Mouse (Mus musculus) left cerebral cortex, adult 2 months (tissue): ENCODE measurements at regions not wholly inside any gene's neighbourhood (a gene's known extent, or its start where the extent isn't known, plus 50 kb on each side); places are given as distances from the start of the nearest gene placed in this dataset.

Experiments used
- DNase-seq, 2 experiments: peaks; one replicate each; pipeline ENCODE4 v3.0.0; 2021 to 2022; ENCODE audit warnings: low spot score in 2 of 2, mixed read lengths in 1 of 2; ENCODE audit errors: extremely low spot score in 1 of 2
- H3K27ac ChIP-seq: fragments of 200-600 bp; 2 replicates; pipeline ENCODE4 v1.8.1; 2022
- H3K4me3 ChIP-seq: fragments of 200-600 bp; 2 replicates; pipeline ENCODE4 v1.8.1; 2022
- CTCF ChIP-seq: fragments of 200-600 bp; IDR thresholded peaks from 2 replicates; pipeline ENCODE4 v1.8.1; 2022; ENCODE audit warnings: antibody characterized with exemption, mild to moderate bottlenecking, moderate library complexity
- intact Hi-C: fragments of 180-260 bp; cut with DNase I; formaldehyde crosslinking; loops from one replicate; pipeline ENCODE4 v1.15.1; 2025

- H3K4me3 ChIP-seq: no peak overlapping the region
- no peak for TF ChIP-seq CTCF
- intact Hi-C loops: no loop called here
- H3K27ac ChIP-seq: no peak overlapping the region
- no peak for DNase-seq
Observed at GRCm38 (mm10) chr8:74153914-74154540, 718.9 kb upstream of the Isx start.

GRCm38 (mm10) chr8:74169561-74169960 lies 703.4 kb upstream of the Isx start:
- DNase-seq: no peak
- Histone ChIP-seq H3K4me3 (no peak overlapping the region), H3K27ac (no peak overlapping the region)
- no peak for TF ChIP-seq CTCF
- intact Hi-C loops: no loop called here

GRCm38 (mm10) chr8:74170702-74171101 lies 702.3 kb upstream of the Isx start:
- DNase-seq: no peak
- no peak for TF ChIP-seq CTCF
- no peak overlapping the region for H3K27ac ChIP-seq
- intact Hi-C loops: no loop called here
- no peak overlapping the region for H3K4me3 ChIP-seq

- DNase-seq: no peak
- no peak for TF ChIP-seq CTCF
- intact Hi-C loops: no loop called here
- Histone ChIP-seq H3K27ac (no peak overlapping the region), H3K4me3 (no peak overlapping the region)
Observed at GRCm38 (mm10) chr8:74171113-74171512, 701.9 kb upstream of the Isx start.

GRCm38 (mm10) chr8:74204601-74205000 lies 668.4 kb upstream of the Isx start:
- no peak overlapping the region for H3K4me3 ChIP-seq
- no peak for DNase-seq
- intact Hi-C loops: loop anchor here (5.0 to 10.0 kb wide), 4 partner anchors 590 to 970 kb away; partner anchors contain the start of gene Large1
- H3K27ac ChIP-seq: peak overlapping the region; percentile 70
- TF ChIP-seq CTCF: no peak

GRCm38 (mm10) chr8:74208292-74208691 lies 664.7 kb upstream of the Isx start:
- TF ChIP-seq CTCF: no peak
- intact Hi-C loops: loop anchor here (2.0 to 10.0 kb wide), 4 partner anchors 287 to 973 kb away; no protein-coding TSS in a partner anchor
- DNase-seq: no peak
- H3K27ac ChIP-seq: no peak overlapping the region
- no peak overlapping the region for H3K4me3 ChIP-seq

GRCm38 (mm10) chr8:74216776-74217175 lies 656.2 kb upstream of the Isx start:
- no peak for TF ChIP-seq CTCF
- no peak overlapping the region for H3K27ac ChIP-seq
- no peak for DNase-seq
- intact Hi-C loops: loop anchor here (5.0 kb wide), 1 partner anchor 636 kb away; no protein-coding TSS in a partner anchor
- H3K4me3 ChIP-seq: no peak overlapping the region
